Mouse (Mus musculus) lung, postnatal 0 days (tissue): Measurements from ENCODE around the gene Ndufv3.

ENCODE experiments used
- CTCF ChIP-seq: IDR thresholded peaks from 2 replicates; pipeline ENCODE4 v1.5.1; 2016; ENCODE audit warnings: antibody characterized with exemption, mild to moderate bottlenecking
- EP300 ChIP-seq: IDR thresholded peaks from 2 replicates; pipeline ENCODE4 v1.6.1; 2016; ENCODE audit warnings: antibody characterized with exemption, mild to moderate bottlenecking, control low read depth

GRCm38 (mm10) chr17:31525816-31526215 is 5.9 kb downstream of the Ndufv3 start:
- TF ChIP-seq CTCF (no peak), EP300 (no peak)
